Mouse (Mus musculus) retina, embryonic 14.5 days (tissue): Measurements from ENCODE around the gene Map1a.
A peak's percentile ranks its signal among the peaks of the same experiment; 100 is the strongest.

ENCODE experiments used
- DNase-seq: peaks from one replicate; pipeline ENCODE4 v3.0.0-alpha.2; 2015; ENCODE audit warnings: low spot score

Map1a gene

GRCm38 (mm10) chr2:121308997-121309416, 19.6 kb downstream of the Map1a start:
- DNase-seq: no peak

- DNase-seq: no peak
These were observed 26.9 kb downstream of the Map1a start for GRCm38 (mm10) chr2:121316278-121316677.

GRCm38 (mm10) chr2:121323041-121323440, 33.6 kb downstream of the Map1a start:
- no peak for DNase-seq

GRCm38 (mm10) chr2:121323693-121324470, 34.5 kb downstream of the Map1a start:
- no peak for DNase-seq

- DNase-seq: no peak
These were observed 40.1 kb downstream of the Map1a start for GRCm38 (mm10) chr2:121329492-121329891.

GRCm38 (mm10) chr2:121339057-121339456, 49.7 kb downstream of the Map1a start:
- peak; percentile 27 for DNase-seq

GRCm38 (mm10) chr2:121353156-121353555, 63.8 kb downstream of the Map1a start:
- DNase-seq: no peak

- DNase-seq: no peak
These were observed 65.0 kb downstream of the Map1a start for GRCm38 (mm10) chr2:121354378-121354777.

GRCm38 (mm10) chr2:121354820-121355592, 65.6 kb downstream of the Map1a start, which contains the start of gene Ppip5k1:
Gene Ppip5k1 (minus strand): TSS chr2:121355396.
- DNase-seq: peak; percentile 98

GRCm38 (mm10) chr2:121357494-121357893, 68.1 kb downstream of the Map1a start, which contains the start of gene Ckmt1:
Gene Ckmt1 (plus strand): TSS chr2:121357714.
- no peak for DNase-seq

GRCm38 (mm10) chr2:121357961-121358360, 68.6 kb downstream of the Map1a start:
- DNase-seq: no peak

- peak; percentile 59 for DNase-seq
These were observed 69.0 kb downstream of the Map1a start for GRCm38 (mm10) chr2:121358381-121358780.

- DNase-seq: no peak
These were observed 70.1 kb downstream of the Map1a start for GRCm38 (mm10) chr2:121359461-121359860.
